Mouse (Mus musculus): ENCODE measurements at regions not wholly inside any gene's neighbourhood (a gene's known extent, or its start where the extent isn't known, plus 50 kb on each side); places are given as distances from the start of the nearest gene placed in this dataset.

- WGBS, result 80% methylated on average over 3 of the region's 3 CpGs
- Histone ChIP-seq H3K4me3 (no peak overlapping the region), H3K27me3 (replicated peaks) (no peaks in the 10 kb centered on the region), H3K4me2 (no peak overlapping the region), H3K4me1 (replicated peaks) (no peaks in the 10 kb centered on the region), H3K36me3 (no peaks in the 10 kb centered on the region), H3K9me3 (replicated peaks) (0 out of 2 replicates have a peak, but pooled peaks cover 2% of the 10 kb centered on the region), H3K9ac (no peak overlapping the region), H3K27ac (ENCODE audit: poor library complexity, severe bottlenecking) (no peak overlapping the region)
- ATAC-seq (ENCODE audit: insufficient number of reproducible peaks, low FRiP score), result no peak
Observed at GRCm38 (mm10) chr13:69182478-69182877, 183.1 kb upstream of the Adcy2 start.

DNA sequence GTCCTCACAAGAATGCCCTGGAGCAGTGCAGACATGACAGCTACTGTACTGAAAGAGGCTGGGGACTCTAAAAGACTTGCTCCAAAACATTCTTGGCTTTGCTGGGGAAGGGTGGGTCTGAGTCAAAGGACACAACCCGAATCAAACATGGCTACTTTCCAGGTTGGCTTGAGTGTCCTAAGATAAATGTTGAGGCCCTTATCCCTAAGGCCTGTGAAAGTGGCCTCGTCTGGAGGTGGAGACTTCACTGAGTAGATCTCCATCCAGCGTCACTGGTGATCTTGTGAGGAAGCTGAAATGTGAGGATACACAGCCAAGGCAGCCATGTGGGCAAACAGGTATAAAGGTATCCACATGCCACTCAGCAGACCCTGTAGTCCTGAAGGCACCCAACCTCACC is 191.3 kb upstream of the Adcy2 start:
- WGBS, result 50% methylated on average over 3 of the region's 3 CpGs
- H3K9me3 ChIP-seq (replicated peaks), result no peaks in the 10 kb centered on the region
- no peak overlapping the region for H3K4me3 ChIP-seq
- no peak overlapping the region for H3K27ac ChIP-seq (ENCODE audit: poor library complexity, severe bottlenecking)
- no peak for ATAC-seq (ENCODE audit: insufficient number of reproducible peaks, low FRiP score)
- H3K4me1 ChIP-seq (replicated peaks), result no peaks in the 10 kb centered on the region
- no peak overlapping the region for H3K4me2 ChIP-seq
- no peaks in the 10 kb centered on the region for H3K27me3 ChIP-seq (replicated peaks)
- no peaks in the 10 kb centered on the region for H3K36me3 ChIP-seq
- H3K9ac ChIP-seq, result no peak overlapping the region

GRCm38 (mm10) chr13:69196464-69196871 is 197.1 kb upstream of the Adcy2 start:
- no peak overlapping the region for H3K4me3 ChIP-seq
- 11% methylated on average over 4 of the region's 4 CpGs for WGBS
- 0 out of 2 replicates have a peak, but pooled peaks cover 2% of the 10 kb centered on the region for H3K9me3 ChIP-seq (replicated peaks)
- H3K27me3 ChIP-seq (replicated peaks), result no peaks in the 10 kb centered on the region
- H3K36me3 ChIP-seq, result no peaks in the 10 kb centered on the region
- H3K27ac ChIP-seq (ENCODE audit: poor library complexity, severe bottlenecking), result no peak overlapping the region
- no peak for ATAC-seq (ENCODE audit: insufficient number of reproducible peaks, low FRiP score)
- no peaks in the 10 kb centered on the region for H3K4me1 ChIP-seq (replicated peaks)
- H3K9ac ChIP-seq, result no peak overlapping the region
- no peak overlapping the region for H3K4me2 ChIP-seq

GRCm38 (mm10) chr13:69207741-69208568 is 208.6 kb upstream of the Adcy2 start:
- H3K4me3 ChIP-seq, result no peak overlapping the region
- no peaks in the 10 kb centered on the region for H3K9me3 ChIP-seq (replicated peaks)
- 65% methylated on average over 10 of the region's 10 CpGs for WGBS
- H3K36me3 ChIP-seq, result no peaks in the 10 kb centered on the region
- no peak for ATAC-seq (ENCODE audit: insufficient number of reproducible peaks, low FRiP score)
- no peak overlapping the region for H3K4me2 ChIP-seq
- no peaks in the 10 kb centered on the region for H3K4me1 ChIP-seq (replicated peaks)
- no peak overlapping the region for H3K9ac ChIP-seq
- no peaks in the 10 kb centered on the region for H3K27me3 ChIP-seq (replicated peaks)
- H3K27ac ChIP-seq (ENCODE audit: poor library complexity, severe bottlenecking), result no peak overlapping the region

DNA sequence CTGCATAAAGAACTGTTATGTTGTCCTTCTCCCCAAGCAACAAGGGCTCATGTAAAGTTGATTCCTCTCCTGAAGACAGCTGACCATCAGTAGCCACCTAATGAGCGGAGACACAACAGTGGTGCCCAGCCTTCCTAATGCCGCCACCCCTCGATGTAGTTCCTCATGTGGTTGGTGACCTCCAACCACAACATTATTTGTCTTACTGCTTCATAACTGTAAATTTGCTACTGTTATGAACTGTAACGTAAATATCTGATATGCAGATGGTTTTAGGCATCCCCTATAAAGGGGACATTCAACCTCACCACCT is 209.2 kb upstream of the Adcy2 start:
- H3K27me3 ChIP-seq (replicated peaks), result no peaks in the 10 kb centered on the region
- no peaks in the 10 kb centered on the region for H3K4me1 ChIP-seq (replicated peaks)
- WGBS, result 78% methylated on average over 4 of the region's 4 CpGs
- no peak overlapping the region for H3K27ac ChIP-seq (ENCODE audit: poor library complexity, severe bottlenecking)
- H3K9ac ChIP-seq, result no peak overlapping the region
- no peaks in the 10 kb centered on the region for H3K36me3 ChIP-seq
- no peak overlapping the region for H3K4me3 ChIP-seq
- ATAC-seq (ENCODE audit: insufficient number of reproducible peaks, low FRiP score), result no peak
- no peak overlapping the region for H3K4me2 ChIP-seq
- no peaks in the 10 kb centered on the region for H3K9me3 ChIP-seq (replicated peaks)

GRCm38 (mm10) chr13:69216579-69216978 is 217.2 kb upstream of the Adcy2 start:
- H3K4me3 ChIP-seq, result no peak overlapping the region
- WGBS, result 66% methylated on average over 3 of the region's 3 CpGs
- no peaks in the 10 kb centered on the region for H3K4me1 ChIP-seq (replicated peaks)
- no peaks in the 10 kb centered on the region for H3K9me3 ChIP-seq (replicated peaks)
- ATAC-seq (ENCODE audit: insufficient number of reproducible peaks, low FRiP score), result no peak
- no peak overlapping the region for H3K27ac ChIP-seq (ENCODE audit: poor library complexity, severe bottlenecking)
- H3K9ac ChIP-seq, result no peak overlapping the region
- no peak overlapping the region for H3K4me2 ChIP-seq
- H3K36me3 ChIP-seq, result no peaks in the 10 kb centered on the region
- H3K27me3 ChIP-seq (replicated peaks), result no peaks in the 10 kb centered on the region

- Histone ChIP-seq H3K4me3 (no peak overlapping the region), H3K9me3 (replicated peaks) (no peaks in the 10 kb centered on the region), H3K9ac (no peak overlapping the region), H3K36me3 (no peaks in the 10 kb centered on the region), H3K4me1 (replicated peaks) (no peaks in the 10 kb centered on the region), H3K4me2 (no peak overlapping the region), H3K27me3 (replicated peaks) (no peaks in the 10 kb centered on the region), H3K27ac (ENCODE audit: poor library complexity, severe bottlenecking) (no peak overlapping the region)
- 48% methylated on average over 1 of the region's 1 CpGs for WGBS
- ATAC-seq (ENCODE audit: insufficient number of reproducible peaks, low FRiP score), result no peak
Observed at GRCm38 (mm10) chr13:69220425-69220824, 221.1 kb upstream of the Adcy2 start.

GRCm38 (mm10) chr13:69226538-69226937 is 227.2 kb upstream of the Adcy2 start:
- ATAC-seq (ENCODE audit: insufficient number of reproducible peaks, low FRiP score), result no peak
- WGBS, result 64% methylated on average over 5 of the region's 5 CpGs

GRCm38 (mm10) chr13:69230361-69230943 is 231.1 kb upstream of the Adcy2 start:
- Histone ChIP-seq H3K4me2 (no peak overlapping the region), H3K36me3 (no peaks in the 10 kb centered on the region), H3K9ac (no peak overlapping the region), H3K27ac (ENCODE audit: poor library complexity, severe bottlenecking) (no peak overlapping the region), H3K27me3 (replicated peaks) (no peaks in the 10 kb centered on the region), H3K4me3 (no peak overlapping the region), H3K4me1 (replicated peaks) (no peaks in the 10 kb centered on the region), H3K9me3 (replicated peaks) (no peaks in the 10 kb centered on the region)
- WGBS, result 77% methylated on average over 10 of the region's 10 CpGs
- ATAC-seq (ENCODE audit: insufficient number of reproducible peaks, low FRiP score), result no peak

More at GRCm38 (mm10) chr13:69226538-69226937, 227.2 kb upstream of the Adcy2 start:
- Histone ChIP-seq H3K9me3 (replicated peaks) (no peaks in the 10 kb centered on the region), H3K27me3 (replicated peaks) (no peaks in the 10 kb centered on the region), H3K36me3 (no peaks in the 10 kb centered on the region), H3K27ac (ENCODE audit: poor library complexity, severe bottlenecking) (no peak overlapping the region), H3K4me2 (no peak overlapping the region), H3K4me1 (replicated peaks) (no peaks in the 10 kb centered on the region), H3K4me3 (no peak overlapping the region), H3K9ac (no peak overlapping the region)

DNA sequence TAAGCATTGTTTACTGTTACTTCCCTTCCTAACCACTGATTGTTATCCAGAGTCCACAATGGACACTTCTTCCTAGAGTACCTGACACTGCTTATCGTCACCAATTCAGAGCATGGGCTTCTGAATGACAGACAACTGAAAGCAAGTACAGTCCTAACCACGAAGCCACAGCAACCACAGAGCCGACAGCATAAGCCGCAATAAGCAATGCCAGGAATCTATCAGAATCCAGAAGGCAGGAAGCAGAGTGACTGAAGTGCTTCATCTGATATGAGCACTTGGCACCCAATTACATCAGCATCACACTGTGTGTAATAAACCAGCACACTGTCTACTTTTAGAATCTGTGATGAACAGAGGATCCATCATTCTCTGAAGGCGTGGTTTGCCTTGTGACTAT is 237.0 kb upstream of the Adcy2 start:
- ATAC-seq (ENCODE audit: insufficient number of reproducible peaks, low FRiP score), result no peak
- no peaks in the 10 kb centered on the region for H3K27me3 ChIP-seq (replicated peaks)
- H3K4me1 ChIP-seq (replicated peaks), result no peaks in the 10 kb centered on the region
- no peak overlapping the region for H3K27ac ChIP-seq (ENCODE audit: poor library complexity, severe bottlenecking)
- no peaks in the 10 kb centered on the region for H3K9me3 ChIP-seq (replicated peaks)
- no peak overlapping the region for H3K4me3 ChIP-seq
- WGBS, result 55% methylated on average over 5 of the region's 5 CpGs
- no peak overlapping the region for H3K9ac ChIP-seq
- no peak overlapping the region for H3K4me2 ChIP-seq
- no peaks in the 10 kb centered on the region for H3K36me3 ChIP-seq

- ATAC-seq (ENCODE audit: insufficient number of reproducible peaks, low FRiP score), result no peak
Observed at GRCm38 (mm10) chr13:69237918-69238317, 238.6 kb upstream of the Adcy2 start.

More at GRCm38 (mm10) chr13:69237918-69238317, 238.6 kb upstream of the Adcy2 start:
- Histone ChIP-seq H3K9me3 (replicated peaks) (no peaks in the 10 kb centered on the region), H3K4me2 (no peak overlapping the region), H3K36me3 (no peaks in the 10 kb centered on the region), H3K27me3 (replicated peaks) (no peaks in the 10 kb centered on the region), H3K4me1 (replicated peaks) (no peaks in the 10 kb centered on the region), H3K4me3 (no peak overlapping the region), H3K27ac (ENCODE audit: poor library complexity, severe bottlenecking) (no peak overlapping the region), H3K9ac (no peak overlapping the region)
- WGBS, result 75% methylated on average over 3 of the region's 3 CpGs

All from heart, embryonic 12.5 days (tissue).